Mouse (Mus musculus): Measurements from ENCODE around the gene Mcm7. TPM values are rescaled to one million over a fixed set of nuclear protein-coding genes. Genes with fewer than 3 reads are reported as not detected.

The Mcm7 gene
- polyA plus RNA-seq, 1 experiment from 2014 or later: 343 TPM

DNA sequence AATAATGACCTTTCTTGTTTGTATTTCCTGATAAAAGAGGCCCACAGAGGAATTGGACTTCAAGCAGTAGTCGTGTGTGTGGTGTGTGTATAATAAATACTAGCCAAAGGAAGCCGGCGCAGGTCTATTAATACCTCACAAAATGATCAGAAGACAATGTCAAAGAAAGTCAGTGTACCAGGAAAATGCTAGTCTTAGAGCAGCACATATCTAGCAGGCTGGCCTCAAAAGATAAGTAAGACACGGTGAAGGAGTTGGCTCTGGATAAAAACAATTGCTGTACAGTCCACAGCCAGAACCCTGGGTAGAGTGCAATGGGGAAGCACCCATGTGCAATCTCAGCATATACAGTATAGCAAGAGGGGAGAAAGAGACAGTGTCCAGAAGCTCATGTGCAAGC lies 35.0 kb downstream of the Mcm7 start:
- Histone ChIP-seq H3K36me3 (ENCODE audit: control insufficient read depth, insufficient read depth, low read length) (peaks cover 10% of the 10 kb centered on the region), H3K27me3 (ENCODE audit: control insufficient read depth, insufficient read depth, low read length) (no peaks in the 10 kb centered on the region), H3K27ac (replicated peaks; ENCODE audit: low read depth, low read length) (no peak overlapping the region), H3K4me1 (ENCODE audit: control insufficient read depth, insufficient read depth, low read length) (no peaks in the 10 kb centered on the region), H3K4me2 (ENCODE audit: low read depth, severe bottlenecking) (no peak overlapping the region), H3K4me3 (ENCODE audit: low read depth, low read length) (no peak overlapping the region), H3K9ac (ENCODE audit: low read length) (no peak overlapping the region), H3K9me3 (ENCODE audit: control insufficient read depth, low read length) (no peaks in the 10 kb centered on the region)
- no peak for ATAC-seq (ENCODE audit: insufficient number of reproducible peaks, low FRiP score, low TSS enrichment, low read depth)
- no peak for DNase-seq (ENCODE audit: low spot score)
- WGBS: 93% methylated on average over 4 of the region's 4 CpGs

DNA sequence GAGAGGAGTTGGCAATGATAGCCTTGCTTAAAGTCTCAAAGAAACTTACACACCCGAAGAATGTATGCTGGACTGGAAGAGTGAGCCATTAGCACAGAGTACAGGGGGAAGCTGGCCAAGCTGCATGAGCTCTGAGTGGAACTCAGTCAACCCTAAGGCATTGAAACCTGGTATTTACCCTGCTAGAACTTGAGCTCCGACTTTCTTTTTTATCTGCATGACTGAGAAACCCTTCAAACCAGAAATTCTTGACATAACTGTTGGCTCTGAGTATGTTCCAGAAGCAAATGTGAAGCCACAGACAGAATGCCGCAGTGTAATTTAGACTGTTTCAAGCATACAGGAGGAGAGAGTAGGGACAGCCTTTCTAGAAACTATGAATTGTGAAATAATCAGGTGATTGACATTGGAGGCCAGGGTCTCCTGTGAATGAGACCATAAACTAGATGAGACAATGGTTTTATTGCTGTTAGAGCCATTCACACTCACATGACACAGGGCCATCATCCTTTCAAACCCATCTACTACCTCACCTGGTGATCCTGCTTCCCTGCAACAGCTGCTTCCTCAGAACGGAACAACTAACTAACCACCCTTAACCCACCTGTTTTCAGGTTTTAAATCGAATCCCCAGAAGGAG lies 39.7 kb downstream of the Mcm7 start:
- Histone ChIP-seq H3K27ac (replicated peaks; ENCODE audit: low read depth, low read length) (no peak overlapping the region), H3K4me2 (ENCODE audit: low read depth, severe bottlenecking) (no peak overlapping the region), H3K9me3 (ENCODE audit: control insufficient read depth, low read length) (no peaks in the 10 kb centered on the region), H3K27me3 (ENCODE audit: control insufficient read depth, insufficient read depth, low read length) (no peaks in the 10 kb centered on the region), H3K4me1 (ENCODE audit: control insufficient read depth, insufficient read depth, low read length) (no peaks in the 10 kb centered on the region), H3K4me3 (ENCODE audit: low read depth, low read length) (no peak overlapping the region), H3K9ac (ENCODE audit: low read length) (no peak overlapping the region), H3K36me3 (ENCODE audit: control insufficient read depth, insufficient read depth, low read length) (peaks cover 27% of the 10 kb centered on the region)
- 79% methylated on average over 5 of the region's 5 CpGs for WGBS
- DNase-seq (ENCODE audit: low spot score): no peak
- no peak for ATAC-seq (ENCODE audit: insufficient number of reproducible peaks, low FRiP score, low TSS enrichment, low read depth)

DNA sequence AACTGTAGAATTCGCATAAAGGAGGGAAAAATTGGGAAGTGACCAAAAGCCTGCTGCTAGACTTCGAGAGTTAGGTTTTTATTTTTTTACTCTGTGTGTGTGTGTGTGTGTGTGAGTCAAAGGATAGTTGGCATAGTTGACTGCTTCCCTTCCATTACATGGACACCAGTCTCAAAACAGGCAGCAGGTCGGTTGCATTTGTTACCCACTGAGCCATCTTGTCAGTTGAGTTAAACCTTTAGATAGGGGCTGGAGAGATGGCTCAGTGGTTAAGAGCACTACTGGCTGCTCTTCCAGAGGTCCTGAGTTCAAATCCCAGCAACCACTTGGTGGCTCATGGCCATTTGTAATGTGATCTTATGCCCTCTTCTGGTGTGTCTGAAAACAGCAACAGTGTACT lies 54.2 kb downstream of the Mcm7 start:
- no peaks in the 10 kb centered on the region for H3K9me3 ChIP-seq (ENCODE audit: control insufficient read depth, low read length)
- H3K4me3 ChIP-seq (ENCODE audit: low read depth, low read length): peak overlapping the region; percentile 61
- peak overlapping the region; percentile 63 for H3K4me2 ChIP-seq (ENCODE audit: low read depth, severe bottlenecking)
- H3K4me1 ChIP-seq (ENCODE audit: control insufficient read depth, insufficient read depth, low read length): peaks cover 4% of the 10 kb centered on the region; the same call in 1 of the 2 replicates
- no peak for ATAC-seq (ENCODE audit: insufficient number of reproducible peaks, low FRiP score, low TSS enrichment, low read depth)
- 89% methylated on average over 3 of the region's 3 CpGs for WGBS
- DNase-seq (ENCODE audit: low spot score): no peak
- peaks cover 2% of the 10 kb centered on the region; the same call in 1 of the 2 replicates for H3K36me3 ChIP-seq (ENCODE audit: control insufficient read depth, insufficient read depth, low read length)
- H3K27me3 ChIP-seq (ENCODE audit: control insufficient read depth, insufficient read depth, low read length): no peaks in the 10 kb centered on the region
- no peak overlapping the region for H3K9ac ChIP-seq (ENCODE audit: low read length)
- no peak overlapping the region for H3K27ac ChIP-seq (replicated peaks; ENCODE audit: low read depth, low read length)

DNA sequence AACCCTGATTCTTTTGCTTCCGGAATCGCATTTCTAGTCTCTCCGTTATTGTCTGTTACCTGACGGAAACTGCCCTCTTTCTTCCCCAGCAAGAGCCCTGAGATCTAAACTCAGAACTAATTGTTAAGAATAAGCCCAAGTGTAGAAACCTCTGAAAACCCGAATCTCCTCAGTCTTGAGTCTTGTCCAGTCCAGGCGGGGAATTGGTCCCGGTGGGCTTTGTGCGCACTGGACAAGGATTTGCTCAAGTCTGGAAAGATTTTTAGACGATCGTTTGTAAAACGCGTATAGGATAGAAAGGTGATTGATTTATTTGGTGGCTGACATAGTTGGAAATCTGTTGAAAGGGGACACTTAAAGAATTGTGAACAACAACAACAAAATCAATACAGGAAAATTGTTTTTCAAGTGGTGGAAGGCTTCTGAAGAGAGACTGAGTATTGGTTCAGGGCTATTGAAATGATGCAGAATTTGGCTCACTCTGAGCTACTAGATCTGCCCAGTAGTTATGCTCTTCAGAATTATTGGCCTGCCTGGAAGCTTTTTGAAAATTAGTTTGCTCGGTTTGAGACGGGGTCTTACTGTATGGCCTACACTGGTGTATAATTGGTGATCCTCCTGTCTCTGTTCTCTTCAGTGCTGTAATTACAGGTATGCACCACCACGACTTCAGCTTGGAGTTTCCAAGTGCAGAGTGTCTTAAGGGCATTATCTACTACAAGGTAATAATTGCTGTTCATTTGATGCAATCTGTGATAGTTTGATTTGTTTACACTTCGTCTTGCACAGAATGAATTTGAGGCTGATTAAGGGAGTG lies 54.8 kb downstream of the Mcm7 start:
- peak overlapping the region; percentile 61 for H3K4me3 ChIP-seq (ENCODE audit: low read depth, low read length)
- peak; percentile 27 for DNase-seq (ENCODE audit: low spot score)
- H3K36me3 ChIP-seq (ENCODE audit: control insufficient read depth, insufficient read depth, low read length): no peaks in the 10 kb centered on the region
- peak overlapping the region; percentile 70 for H3K9ac ChIP-seq (ENCODE audit: low read length)
- no peaks in the 10 kb centered on the region for H3K9me3 ChIP-seq (ENCODE audit: control insufficient read depth, low read length)
- WGBS: 8% methylated on average over 16 of the region's 16 CpGs
- H3K4me1 ChIP-seq (ENCODE audit: control insufficient read depth, insufficient read depth, low read length): peaks cover 4% of the 10 kb centered on the region; the same call in 1 of the 2 replicates
- peak overlapping the region; percentile 63 for H3K4me2 ChIP-seq (ENCODE audit: low read depth, severe bottlenecking)
- ATAC-seq (ENCODE audit: insufficient number of reproducible peaks, low FRiP score, low TSS enrichment, low read depth): no peak
- peak overlapping the region; percentile 78 for H3K27ac ChIP-seq (replicated peaks; ENCODE audit: low read depth, low read length)
- H3K27me3 ChIP-seq (ENCODE audit: control insufficient read depth, insufficient read depth, low read length): no peaks in the 10 kb centered on the region

GRCm38 (mm10) chr5:138116255-138117198 lies 55.7 kb downstream of the Mcm7 start, which contains the start of gene Zscan21:
Gene Zscan21 (plus strand): TSS chr5:138116903.
- ATAC-seq (ENCODE audit: insufficient number of reproducible peaks, low FRiP score, low TSS enrichment, low read depth) (peak; percentile 92), DNase-seq (ENCODE audit: low spot score) (peak; percentile 93)
- Histone ChIP-seq H3K4me1 (ENCODE audit: control insufficient read depth, insufficient read depth, low read length) (peaks cover 4% of the 10 kb centered on the region; the same call in 1 of the 2 replicates), H3K27me3 (ENCODE audit: control insufficient read depth, insufficient read depth, low read length) (no peaks in the 10 kb centered on the region), H3K4me2 (ENCODE audit: low read depth, severe bottlenecking) (peak within 1 kb of the TSS; percentile 63), H3K9me3 (ENCODE audit: control insufficient read depth, low read length) (no peaks in the 10 kb centered on the region), H3K9ac (ENCODE audit: low read length) (peak within 1 kb of the TSS; percentile 70), H3K4me3 (ENCODE audit: low read depth, low read length) (peak within 1 kb of the TSS; percentile 61), H3K36me3 (ENCODE audit: control insufficient read depth, insufficient read depth, low read length) (no peaks in the 10 kb centered on the region), H3K27ac (replicated peaks; ENCODE audit: low read depth, low read length) (peak within 1 kb of the TSS; percentile 78)
- WGBS: 7% methylated on average over 38 of the region's 38 CpGs

MicroRNAs within 50 kb of the gene (microRNA counts, 519-probe panel; counts per million panel counts)
- microRNA mmu-miR-106b (5,691 counts per million, percentile 92 among the panel's probes with 10 or more counts), microRNA mmu-miR-25 (6,670 counts per million, percentile 97 among the panel's probes with 10 or more counts), microRNA mmu-miR-93 (5,576 counts per million, percentile 90 among the panel's probes with 10 or more counts)

Small RNA genes within 50 kb of the gene (microRNA-seq; reads per million reads assigned to microRNA genes)
- gene Mir106b (13,684 reads per million, percentile 96 among the genes with 10 or more reads in this experiment), gene Mir25 (1,009 reads per million, percentile 75 among the genes with 10 or more reads in this experiment), gene Mir93 (14,805 reads per million, percentile 96 among the genes with 10 or more reads in this experiment)

Other genes with a start within 250 kb of the Mcm7 start
- gene Gjc3, start 209.3 kb downstream of the Mcm7 start, polyA plus RNA-seq (2014; fragmentation: Nextera tagmentation; extraction: Ambion mirVana): 0.14 TPM in 1 of 2 replicates, not detected in the other
- gene Azgp1, start 190.9 kb downstream of the Mcm7 start, polyA plus RNA-seq (2014; fragmentation: Nextera tagmentation; extraction: Ambion mirVana): not detected in 2 replicates
- gene Smok3a, start 151.2 kb downstream of the Mcm7 start, polyA plus RNA-seq (2014; fragmentation: Nextera tagmentation; extraction: Ambion mirVana): not detected in 2 replicates
- not detected in 2 replicates for gene Smok3b, start 151.0 kb downstream of the Mcm7 start, polyA plus RNA-seq (2014; fragmentation: Nextera tagmentation; extraction: Ambion mirVana)
- not detected in 2 replicates for gene Smok3c, start 119.2 kb downstream of the Mcm7 start, polyA plus RNA-seq (2014; fragmentation: Nextera tagmentation; extraction: Ambion mirVana)
- 31.5 and 39.9 TPM in 2 replicates for gene Zkscan1, start 87.3 kb downstream of the Mcm7 start, polyA plus RNA-seq (2014; fragmentation: Nextera tagmentation; extraction: Ambion mirVana)
- 94.4 and 96.4 TPM in 2 replicates for gene Zscan21, start 55.5 kb downstream of the Mcm7 start, polyA plus RNA-seq (2014; fragmentation: Nextera tagmentation; extraction: Ambion mirVana)
- 21.1 and 23.6 TPM in 2 replicates for gene Zfp113, start 16.7 kb downstream of the Mcm7 start, polyA plus RNA-seq (2014; fragmentation: Nextera tagmentation; extraction: Ambion mirVana)
- gene Cops6, start 11.4 kb downstream of the Mcm7 start, polyA plus RNA-seq (2014; fragmentation: Nextera tagmentation; extraction: Ambion mirVana): 300 and 307 TPM in 2 replicates
- 19.5 and 21.2 TPM in 2 replicates for gene Ap4m1, start 420 bp downstream of the Mcm7 start, polyA plus RNA-seq (2014; fragmentation: Nextera tagmentation; extraction: Ambion mirVana)
- gene Taf6, start 15.0 kb upstream of the Mcm7 start, polyA plus RNA-seq (2014; fragmentation: Nextera tagmentation; extraction: Ambion mirVana): 140 and 142 TPM in 2 replicates
- 58.5 and 64.9 TPM in 2 replicates for gene Cnpy4, start 15.1 kb upstream of the Mcm7 start, polyA plus RNA-seq (2014; fragmentation: Nextera tagmentation; extraction: Ambion mirVana)
- 7.5 and 8.1 TPM in 2 replicates for gene Mblac1, start 21.9 kb upstream of the Mcm7 start, polyA plus RNA-seq (2014; fragmentation: Nextera tagmentation; extraction: Ambion mirVana)
- 0.07 TPM in 1 of 2 replicates, not detected in the other for gene Nxpe5, start 53.5 kb upstream of the Mcm7 start, polyA plus RNA-seq (2014; fragmentation: Nextera tagmentation; extraction: Ambion mirVana)
- 33.0 and 36.3 TPM in 2 replicates for gene Lamtor4, start 83.1 kb upstream of the Mcm7 start, polyA plus RNA-seq (2014; fragmentation: Nextera tagmentation; extraction: Ambion mirVana)
- gene BC037034, start 91.6 kb upstream of the Mcm7 start, polyA plus RNA-seq (2014; fragmentation: Nextera tagmentation; extraction: Ambion mirVana): 4.8 and 5.2 TPM in 2 replicates
- 3.5 and 4.2 TPM in 2 replicates for gene Gal3st4, start 100.4 kb upstream of the Mcm7 start, polyA plus RNA-seq (2014; fragmentation: Nextera tagmentation; extraction: Ambion mirVana)
- gene Gm43720, start 107.5 kb upstream of the Mcm7 start, polyA plus RNA-seq (2014; fragmentation: Nextera tagmentation; extraction: Ambion mirVana): 0.03 and 0.24 TPM in 2 replicates
- 14.0 and 15.8 TPM in 2 replicates for gene Gpc2, start 107.6 kb upstream of the Mcm7 start, polyA plus RNA-seq (2014; fragmentation: Nextera tagmentation; extraction: Ambion mirVana)
- 4.6 and 5.5 TPM in 2 replicates for gene Stag3, start 107.8 kb upstream of the Mcm7 start, polyA plus RNA-seq (2014; fragmentation: Nextera tagmentation; extraction: Ambion mirVana)
- 0.13 TPM in 1 of 2 replicates, not detected in the other for gene Pvrig, start 169.5 kb upstream of the Mcm7 start, polyA plus RNA-seq (2014; fragmentation: Nextera tagmentation; extraction: Ambion mirVana)